ENCODE assay signal across 22 mouse cellular contexts in genomic region chr1:74130883-74131659, GRCm38 (mm10). TPM values are rescaled to one million over a fixed set of nuclear protein-coding genes. Genes with fewer than 3 reads are reported as not detected.
A peak's percentile ranks its signal among the peaks of the same experiment; 100 is the strongest.
DNase-seq lines count a peak whose midpoint lies in the region; ATAC-seq and TF ChIP-seq lines count a peak whose summit lies in the region.
"Had no signal": no experiment of that assay in that cellular context is flagged by ENCODE, and none has a peak within 500 bp of the region (broad histone marks: within the 10 kb centered on the region; RNA-seq: fewer than 3 reads in every experiment).

No protein-coding gene starts in this region.

- no peak overlapping the region for H3K27ac ChIP-seq in liver, embryonic 14.5 days
- no peak overlapping the region for H3K27ac ChIP-seq in liver, embryonic 12.5 days
- H3K27ac ChIP-seq: embryonic facial prominence, embryonic 10.5 days; gastrocnemius, adult 2 months; heart, embryonic 10.5 days; hindbrain, embryonic 12.5 days had no signal

- H3K4me2 ChIP-seq in liver, embryonic 14.5 days (ENCODE audit: low read depth) = no peak overlapping the region
- H3K4me2 ChIP-seq in liver, embryonic 12.5 days = no peak overlapping the region
- H3K4me2 ChIP-seq: hindbrain, embryonic 12.5 days had no signal

- no peaks in the 10 kb centered on the region for H3K36me3 ChIP-seq in liver, embryonic 14.5 days (replicated peaks; ENCODE audit: control insufficient read depth, insufficient read depth, low read depth)
- H3K36me3 ChIP-seq in liver, embryonic 12.5 days = no peaks in the 10 kb centered on the region
- H3K36me3 ChIP-seq: embryonic facial prominence, embryonic 10.5 days; heart, embryonic 10.5 days; hindbrain, embryonic 12.5 days had no signal

- no peaks in the 10 kb centered on the region for H3K27me3 ChIP-seq in liver, embryonic 14.5 days (ENCODE audit: control insufficient read depth, insufficient read depth, low read length)
- H3K27me3 ChIP-seq in liver, embryonic 12.5 days (replicated peaks) = peaks cover 22% of the 10 kb centered on the region
- H3K27me3 ChIP-seq: hindbrain, embryonic 12.5 days had no signal

- DNase-seq in liver, embryonic 14.5 days (ENCODE audit: low read depth in 3 of 3, low spot score in 3 of 3) = no peak
- DNase-seq in ES-CJ7 (ENCODE audit: low read depth, low spot score) = peak; percentile 64
- no peak for DNase-seq in cerebellum, adult 18-20 months
- no peak for DNase-seq in kidney, adult 8-10 months
- no peak for DNase-seq in kidney, postnatal 36 days
- DNase-seq: adrenal gland, postnatal 10 days; cerebellum, adult 11-12 months; cerebellum, adult 9-11 months; cerebellum, postnatal 36 days; gastrocnemius, adult 2 months; gastrocnemius, postnatal 25 days; heart, adult 18-20 months; heart, postnatal 10 days; heart, postnatal 4 days had no signal

- TF ChIP-seq EP300 in liver, embryonic 14.5 days (IDR thresholded peaks at IDR 0.05; ENCODE audit: low read depth) = no peak

- peak; percentile 17; the same call in 1 of the 2 replicates for TF ChIP-seq CTCF in liver, embryonic 14.5 days (IDR thresholded peaks at IDR 0.05; ENCODE audit: low read depth)

- peaks cover 0 to 15% of the 10 kb centered on the region in 2 experiments; a peak in 3 of 4 replicates for H3K4me1 ChIP-seq in liver, embryonic 14.5 days (replicated peaks; ENCODE audit: control insufficient read depth in 2 of 2, insufficient read depth in 2 of 2, low read length in 1 of 2)
- H3K4me1 ChIP-seq in liver, embryonic 12.5 days = peaks cover 26% of the 10 kb centered on the region
- H3K4me1 ChIP-seq: hindbrain, embryonic 12.5 days had no signal

- no peak overlapping the region for H3K9ac ChIP-seq in liver, embryonic 14.5 days (replicated peaks)
- no peak overlapping the region for H3K9ac ChIP-seq in liver, embryonic 12.5 days
- H3K9ac ChIP-seq: hindbrain, embryonic 12.5 days had no signal

- no peaks in the 10 kb centered on the region for H3K9me3 ChIP-seq in liver, embryonic 14.5 days (ENCODE audit: control insufficient read depth, low read length)
- no peaks in the 10 kb centered on the region for H3K9me3 ChIP-seq in liver, embryonic 12.5 days (replicated peaks)
- H3K9me3 ChIP-seq: embryonic facial prominence, embryonic 10.5 days; heart, embryonic 10.5 days; hindbrain, embryonic 12.5 days had no signal

- ATAC-seq in liver, embryonic 14.5 days (ENCODE audit: insufficient read depth) = no peak
- ATAC-seq in liver, embryonic 12.5 days = no peak
- ATAC-seq in megakaryocyte progenitor cell, adult 5-6 weeks (replicated peaks; ENCODE audit: poor library complexity) = peak; percentile 26
- ATAC-seq: forebrain, embryonic 14.5 days had no signal

- WGBS in liver, embryonic 14.5 days (ENCODE audit: insufficient replicate concordance) = 66% methylated on average over 8 of the region's 8 CpGs
- 68% methylated on average over 8 of the region's 8 CpGs for WGBS in liver, embryonic 12.5 days (ENCODE audit: insufficient replicate concordance)

- no peak overlapping the region for H3K4me3 ChIP-seq in liver, embryonic 14.5 days (ENCODE audit: insufficient read depth in 1 of 2, low read depth in 2 of 2, low read length in 2 of 2)
- no peak overlapping the region for H3K4me3 ChIP-seq in liver, embryonic 12.5 days
- H3K4me3 ChIP-seq: embryonic facial prominence, embryonic 10.5 days; gastrocnemius, adult 2 months; heart, embryonic 10.5 days; hindbrain, embryonic 12.5 days had no signal

RNA-seq across cellular contexts. Expression of gene Rufy4, which starts 5.7 kb away (rescaled TPM):
- polyA plus RNA-seq in liver, embryonic 14.5 days (2012; rRNA removed) = 0.02 and 0.09 TPM in 2 replicates
- 0.04 TPM in 1 of 2 replicates, not detected in the other for polyA plus RNA-seq in liver, embryonic 14.5 days (2014; fragmentation: Nextera tagmentation; extraction: Ambion mirVana)
- 0.16 and 0.20 TPM in 2 replicates for polyA plus RNA-seq in liver, embryonic 12.5 days (2016; fragmentation: Nextera tagmentation; extraction: Ambion mirVana)
- 0.37 and 0.72 TPM in 2 replicates for total RNA-seq in megakaryocyte progenitor cell, adult 5-6 weeks (2015)
- 0.54 and 0.68 TPM in 2 replicates for total RNA-seq in megakaryocyte progenitor cell, adult 5-6 weeks (2017)
- total RNA-seq: ES-E14 had no signal

RNA-seq across cellular contexts. Expression of gene Tns1, which starts 6.8 kb away (rescaled TPM):
- 7.2 and 8.7 TPM in 2 replicates for polyA plus RNA-seq in liver, embryonic 14.5 days (2012; rRNA removed)
- polyA plus RNA-seq in liver, embryonic 14.5 days (2014; fragmentation: Nextera tagmentation; extraction: Ambion mirVana) = 15.7 and 20.8 TPM in 2 replicates
- polyA plus RNA-seq in liver, embryonic 12.5 days (2016; fragmentation: Nextera tagmentation; extraction: Ambion mirVana) = 13.1 and 16.1 TPM in 2 replicates
- total RNA-seq in megakaryocyte progenitor cell, adult 5-6 weeks (2015) = 12.4 and 15.4 TPM in 2 replicates
- 3.1 and 9.7 TPM in 2 replicates for total RNA-seq in megakaryocyte progenitor cell, adult 5-6 weeks (2017)

RNA-seq across cellular contexts. Expression of gene Cxcr2, which starts 22.7 kb away (rescaled TPM):
- polyA plus RNA-seq in liver, embryonic 14.5 days (2012; rRNA removed) = 0.59 and 0.76 TPM in 2 replicates
- 0.44 and 0.51 TPM in 2 replicates for polyA plus RNA-seq in liver, embryonic 14.5 days (2014; fragmentation: Nextera tagmentation; extraction: Ambion mirVana)
- 0.65 and 0.97 TPM in 2 replicates for polyA plus RNA-seq in liver, embryonic 12.5 days (2016; fragmentation: Nextera tagmentation; extraction: Ambion mirVana)
- 5.3 and 9.3 TPM in 2 replicates for total RNA-seq in megakaryocyte progenitor cell, adult 5-6 weeks (2015)
- total RNA-seq in megakaryocyte progenitor cell, adult 5-6 weeks (2017) = 9.5 and 10.7 TPM in 2 replicates
- total RNA-seq: gastrocnemius, postnatal 25 days had no signal
- polyA plus RNA-seq: heart, embryonic 14.5 days; hindbrain, embryonic 12.5 days had no signal
